Mouse (Mus musculus) liver, adult 2 months (tissue): ENCODE data around the gene Acer1. TPM values are rescaled to one million over a fixed set of nuclear protein-coding genes. Genes with fewer than 3 reads are reported as not detected.

Experiments used
- DNase-seq: peaks from one replicate; pipeline ENCODE4 v3.0.0-alpha.2; 2011; ENCODE audit warnings: low read depth, low spot score; ENCODE audit errors: extremely low read depth
- H3K27ac ChIP-seq: fragments of 200-500 bp; replicated peaks from 2 replicates; pipeline ENCODE4 v1.5.1; 2012; ENCODE audit warnings: low read depth, mild to moderate bottlenecking, control low read depth, inconsistent platforms, low read length; ENCODE audit not compliant: insufficient read depth
- H3K27me3 ChIP-seq: fragments of 200-500 bp; 2 replicates; pipeline ENCODE4 v1.6.1; 2012; ENCODE audit warnings: mild to moderate bottlenecking, moderate library complexity, low read length, inconsistent platforms; ENCODE audit not compliant: control insufficient read depth, insufficient read depth
- H3K36me3 ChIP-seq: fragments of 200-500 bp; 2 replicates; pipeline ENCODE4 v1.6.1; 2012; ENCODE audit warnings: low read length, inconsistent platforms; ENCODE audit not compliant: control insufficient read depth, insufficient read depth
- H3K4me1 ChIP-seq: fragments of 200-500 bp; 2 replicates; pipeline ENCODE4 v1.6.1; 2011; ENCODE audit warnings: low read length; ENCODE audit not compliant: control insufficient read depth, insufficient read depth
- H3K4me3 ChIP-seq: fragments of 200-500 bp; 2 replicates; pipeline ENCODE4 v1.5.1; 2011; ENCODE audit warnings: low read depth, mild to moderate bottlenecking, control low read depth, low read length, moderate library complexity; ENCODE audit not compliant: insufficient read depth
- H3K79me2 ChIP-seq: fragments of 200-500 bp; 2 replicates; pipeline ENCODE4 v1.6.1; 2012; ENCODE audit warnings: inconsistent platforms, mild to moderate bottlenecking, low read length, moderate library complexity; ENCODE audit not compliant: control insufficient read depth, insufficient read depth
- H3K9ac ChIP-seq: fragments of 200-500 bp; 2 replicates; pipeline ENCODE4 v1.6.1; 2012; ENCODE audit warnings: low read depth, mild to moderate bottlenecking, control low read depth, inconsistent platforms, low read length
- CTCF ChIP-seq: fragments of 200-500 bp; IDR thresholded peaks from 2 replicates; pipeline ENCODE4 v1.5.1; 2011; ENCODE audit warnings: low read depth, low read length, control low read depth
- POLR2A ChIP-seq: fragments of 200-500 bp; IDR thresholded peaks from 2 replicates; pipeline ENCODE4 v1.6.1; 2011; ENCODE audit warnings: low read length, control low read depth; ENCODE audit not compliant: insufficient read depth; ENCODE audit errors: extremely low read depth
- WGBS: fragments of 180-500 bp; shearing (Covaris S2); methylation state at CpG from one replicate; pipeline ENCODE4 v1.1.7; 2018; 5-methylcytosine and 5-hydroxymethylcytosine counted together
- polyA plus RNA-seq: library from polyadenylated mRNA; depleted of rRNA; stranded (reverse); fragments of >200 nt; gene quantifications from 2 replicates; pipeline ENCODE4 v1.2.3, GENCODE M21; 2012
- total RNA-seq: library from RNA; depleted of rRNA; stranded (reverse); fragments of >200 nt; gene quantifications from 2 replicates; pipeline ENCODE4 v1.2.3, GENCODE M21; 2014

The Acer1 gene
- total and polyA plus RNA-seq, 2 experiments = not detected

DNA sequence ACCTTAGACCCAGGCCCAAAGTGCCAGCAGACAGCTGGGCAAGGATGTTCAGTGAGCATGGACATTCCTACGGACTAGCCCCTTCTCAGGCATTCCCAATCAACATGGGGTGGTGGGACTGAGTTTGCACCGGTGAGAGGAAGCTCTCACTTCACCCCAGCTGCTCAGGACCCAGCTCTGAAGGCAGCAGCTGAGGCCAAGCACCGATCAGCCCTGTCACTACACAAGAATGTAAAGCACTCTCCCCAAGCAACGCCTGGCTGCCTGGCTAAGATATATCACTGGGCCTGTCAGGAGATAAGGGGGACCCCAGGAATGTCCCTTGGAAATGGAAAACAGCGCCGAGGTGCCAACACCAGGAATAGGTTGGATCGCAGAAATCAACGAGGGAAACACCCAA is 19.3 kb upstream of the Acer1 start:
- no peak overlapping the region for H3K4me3 ChIP-seq
- H3K36me3 ChIP-seq = peaks cover 3% of the 10 kb centered on the region; the same call in 1 of the 2 replicates
- H3K4me1 ChIP-seq = 0 out of 2 replicates have a peak, but pooled peaks cover 2% of the 10 kb centered on the region
- WGBS = 64% methylated on average over 8 of the region's 8 CpGs
- no peaks in the 10 kb centered on the region for H3K27me3 ChIP-seq
- no peak overlapping the region for H3K9ac ChIP-seq
- TF ChIP-seq POLR2A (no peak), CTCF (no peak)
- no peaks in the 10 kb centered on the region for H3K79me2 ChIP-seq
- H3K27ac ChIP-seq = no peak overlapping the region
- no peak for DNase-seq

DNA sequence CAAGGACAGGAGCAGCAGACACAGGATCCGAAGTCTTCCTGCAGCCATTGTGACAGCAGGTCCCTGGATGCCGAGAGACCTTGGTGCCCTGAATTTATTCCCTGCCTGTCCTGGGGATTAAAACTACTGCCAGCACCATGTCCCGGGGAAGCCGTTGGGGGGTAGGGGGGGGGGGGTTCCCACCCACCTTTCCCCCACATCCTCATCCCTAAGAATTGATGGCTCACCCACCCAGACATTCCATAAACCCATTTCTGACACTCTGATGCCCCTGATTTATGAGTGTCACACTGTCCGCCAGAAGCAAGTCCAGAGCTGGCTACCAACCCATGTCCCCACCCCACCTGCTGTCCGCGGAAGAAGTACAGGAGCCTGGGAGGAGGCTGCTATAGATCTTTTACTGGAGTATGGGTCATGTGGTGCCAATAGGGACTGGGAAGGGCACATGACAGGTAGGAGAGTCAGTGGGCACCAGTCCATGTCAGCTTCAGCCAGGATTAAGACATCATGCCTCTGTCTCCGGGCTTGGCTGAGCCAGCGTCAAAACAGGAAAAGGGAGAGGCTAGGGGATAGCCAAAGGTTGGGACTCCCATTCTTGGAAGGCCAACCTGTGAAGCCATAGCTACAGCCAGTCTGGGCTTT is 18.2 kb upstream of the Acer1 start, which contains the start of gene Pspn:
TSS of gene Pspn (minus strand) at position 51 of the 642 bp plus-strand sequence.
- no peaks in the 10 kb centered on the region; the same call in 1 of the 2 replicates for H3K36me3 ChIP-seq
- H3K9ac ChIP-seq = no peak within 1 kb of the TSS
- H3K79me2 ChIP-seq = no peaks in the 10 kb centered on the region
- 0 out of 2 replicates have a peak, but pooled peaks cover 2% of the 10 kb centered on the region for H3K4me1 ChIP-seq
- H3K4me3 ChIP-seq = no peak within 1 kb of the TSS
- no peaks in the 10 kb centered on the region for H3K27me3 ChIP-seq
- DNase-seq = no peak
- no peak within 1 kb of the TSS for H3K27ac ChIP-seq
- TF ChIP-seq CTCF = no peak
- no peak for TF ChIP-seq POLR2A
- WGBS = 76% methylated on average over 9 of the region's 9 CpGs

- 0 out of 2 replicates have a peak, but pooled peaks cover 2% of the 10 kb centered on the region for H3K4me1 ChIP-seq
- WGBS = 95% methylated on average over 9 of the region's 9 CpGs
- no peak overlapping the region for H3K4me3 ChIP-seq
- TF ChIP-seq CTCF (no peak), POLR2A (no peak)
- H3K79me2 ChIP-seq = no peaks in the 10 kb centered on the region
- H3K36me3 ChIP-seq = peaks cover 2% of the 10 kb centered on the region; the same call in 1 of the 2 replicates
- H3K9ac ChIP-seq = no peak overlapping the region
- no peaks in the 10 kb centered on the region for H3K27me3 ChIP-seq
- no peak overlapping the region for H3K27ac ChIP-seq
- no peak for DNase-seq
Measured at GRCm38 (mm10) chr17:56999414-56999813, 17.5 kb upstream of the Acer1 start.

DNA sequence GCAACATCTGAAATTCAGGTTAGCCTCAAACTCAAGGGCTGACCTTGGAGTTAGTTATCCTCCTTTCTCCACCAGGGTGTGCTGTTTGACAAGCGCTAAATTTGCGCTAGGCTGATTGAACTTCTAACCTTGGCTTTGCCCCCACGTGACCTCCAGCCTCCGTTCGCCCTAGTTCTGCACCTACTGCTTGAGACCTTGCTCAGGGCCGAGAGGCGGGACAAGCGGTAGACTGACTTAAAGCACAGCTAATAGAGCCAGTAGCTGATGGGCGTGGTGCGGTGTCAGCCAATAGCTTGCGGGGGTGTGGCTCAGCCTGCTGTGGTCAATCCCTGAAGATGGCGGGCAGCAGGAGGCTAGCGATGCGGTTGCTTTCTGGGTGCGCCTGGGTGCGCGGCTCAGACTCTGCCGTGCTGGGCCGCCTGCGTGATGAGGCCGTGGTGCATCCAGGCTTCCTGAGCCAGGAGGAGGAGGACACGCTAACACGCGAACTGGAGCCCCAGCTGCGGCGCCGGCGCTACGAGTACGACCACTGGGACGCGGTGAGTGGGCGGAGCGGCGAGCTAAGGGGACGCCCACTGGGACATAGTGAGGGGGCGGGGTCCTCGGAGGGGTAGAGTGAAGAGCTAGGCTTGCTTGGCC is 15.2 kb upstream of the Acer1 start, which contains the start of gene Alkbh7:
TSS of gene Alkbh7 (plus strand) at position 311 of the 639 bp plus-strand sequence.
- H3K79me2 ChIP-seq = no peaks in the 10 kb centered on the region
- peak within 1 kb of the TSS; percentile 54 for H3K27ac ChIP-seq
- H3K9ac ChIP-seq = peak within 1 kb of the TSS; percentile 76
- H3K27me3 ChIP-seq = no peaks in the 10 kb centered on the region
- TF ChIP-seq CTCF (peak; percentile 67), POLR2A (0 out of 2 replicates have a peak, but pooled peaks have one; percentile 50)
- DNase-seq = peak; percentile 99
- peaks cover 7% of the 10 kb centered on the region; the same call in 1 of the 2 replicates for H3K36me3 ChIP-seq
- H3K4me1 ChIP-seq = 0 out of 2 replicates have a peak, but pooled peaks cover 2% of the 10 kb centered on the region
- peak within 1 kb of the TSS; percentile 79 for H3K4me3 ChIP-seq
- WGBS = under 1% methylated on average over 38 of the region's 38 CpGs

- DNase-seq = no peak
- H3K27ac ChIP-seq = no peak overlapping the region
- TF ChIP-seq POLR2A (no peak), CTCF (no peak)
- 0 out of 2 replicates have a peak, but pooled peaks cover 2% of the 10 kb centered on the region for H3K4me1 ChIP-seq
- H3K27me3 ChIP-seq = no peaks in the 10 kb centered on the region
- H3K79me2 ChIP-seq = no peaks in the 10 kb centered on the region
- H3K4me3 ChIP-seq = no peak overlapping the region
- peaks cover 7% of the 10 kb centered on the region; the same call in 1 of the 2 replicates for H3K36me3 ChIP-seq
- no peak overlapping the region for H3K9ac ChIP-seq
- 66% methylated on average over 2 of the region's 2 CpGs for WGBS
Measured at GRCm38 (mm10) chr17:56996506-56996905, 14.6 kb upstream of the Acer1 start.
